Mouse (Mus musculus): ENCODE data around the gene Snph. TPM values are rescaled to one million over a fixed set of nuclear protein-coding genes. Genes with fewer than 3 reads are reported as not detected.

Snph gene
- total RNA-seq, 4 experiments from 2014 or later: 275 to 336 (median 309) TPM

GRCm38 (mm10) chr2:151543063-151543895 is 89.1 kb downstream of the Snph start:
- peak in 1 of 2 experiments; percentile 50 for DNase-seq (ENCODE audit: low spot score in 2 of 2)

- peak; percentile 93 to 96 for DNase-seq (ENCODE audit: low spot score in 2 of 2)
Observed at GRCm38 (mm10) chr2:151542323-151543062, 89.9 kb downstream of the Snph start, which contains the start of gene Fkbp1a. Fkbp1a (plus strand) TSS chr2:151542483.

Other genes starting within 250 kb of the Snph start
- gene 4921509C19Rik, start 156.4 kb downstream of the Snph start, total RNA-seq (2022): not detected
- 100 to 1,000 TPM; 145 to 167 (median 156) TPM for gene Nsfl1c, start 138.4 kb downstream of the Snph start, total RNA-seq (2022)
- gene Fkbp1a, start 90.1 kb downstream of the Snph start, total RNA-seq (2022): 100 to 1,000 TPM; 699 to 783 (median 759) TPM
- 1 to 10 TPM; 1.3 to 3.2 (median 2.4) TPM for gene Sdcbp2, start 60.0 kb downstream of the Snph start, total RNA-seq (2022)
- 1 to 10 TPM; 1.8 to 2.5 (median 2.1) TPM for gene Rad21l, start 35.9 kb upstream of the Snph start, total RNA-seq (2022)
- gene Tmem74b, start 69.4 kb upstream of the Snph start, total RNA-seq (2022): 10 to 100 TPM in 2 of 4 experiments, 1 to 10 TPM in 2; 9.7 to 11.8 (median 10.4) TPM
- 10 to 100 TPM; 44.8 to 54.4 (median 48.6) TPM for gene Psmf1, start 111.6 kb upstream of the Snph start, total RNA-seq (2022)
- under 1 TPM in 1 of 4 experiments, not detected in 3; 0.37 TPM for gene Rspo4, start 210.3 kb upstream of the Snph start, total RNA-seq (2022)

Measured in left cerebral cortex, adult 8-10 months (tissue).